Mouse (Mus musculus): ENCODE measurements around the gene C8g.

The C8g gene

GRCm38 (mm10) chr2:25465816-25466635 is 35.5 kb downstream of the C8g start:
- DNase-seq = peak; percentile 73

GRCm38 (mm10) chr2:25465256-25465655 is 36.3 kb downstream of the C8g start:
- no peak for DNase-seq

DNA sequence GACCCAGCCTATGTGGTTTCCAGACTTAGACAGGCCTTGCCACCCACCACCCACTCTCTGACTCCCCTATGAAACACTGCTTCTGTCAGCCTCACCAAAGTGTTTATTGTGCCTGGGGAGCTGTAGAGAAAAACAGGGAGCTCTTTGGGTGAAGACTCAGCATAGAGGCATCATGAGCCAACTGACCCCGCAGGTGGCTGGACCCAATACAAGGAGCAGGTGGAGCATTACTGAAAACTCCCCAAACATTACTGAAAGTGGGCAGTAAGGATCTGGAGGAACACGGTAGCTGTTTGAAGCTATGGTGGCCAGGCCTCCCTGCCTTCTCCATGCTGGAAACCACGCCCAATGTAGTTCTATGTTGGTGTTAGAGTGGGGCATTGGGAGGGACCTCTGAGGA is 37.9 kb downstream of the C8g start:
- DNase-seq = peak; percentile 78

- DNase-seq = peak; percentile 67
Measured at GRCm38 (mm10) chr2:25461407-25461806, 40.1 kb downstream of the C8g start.

DNA sequence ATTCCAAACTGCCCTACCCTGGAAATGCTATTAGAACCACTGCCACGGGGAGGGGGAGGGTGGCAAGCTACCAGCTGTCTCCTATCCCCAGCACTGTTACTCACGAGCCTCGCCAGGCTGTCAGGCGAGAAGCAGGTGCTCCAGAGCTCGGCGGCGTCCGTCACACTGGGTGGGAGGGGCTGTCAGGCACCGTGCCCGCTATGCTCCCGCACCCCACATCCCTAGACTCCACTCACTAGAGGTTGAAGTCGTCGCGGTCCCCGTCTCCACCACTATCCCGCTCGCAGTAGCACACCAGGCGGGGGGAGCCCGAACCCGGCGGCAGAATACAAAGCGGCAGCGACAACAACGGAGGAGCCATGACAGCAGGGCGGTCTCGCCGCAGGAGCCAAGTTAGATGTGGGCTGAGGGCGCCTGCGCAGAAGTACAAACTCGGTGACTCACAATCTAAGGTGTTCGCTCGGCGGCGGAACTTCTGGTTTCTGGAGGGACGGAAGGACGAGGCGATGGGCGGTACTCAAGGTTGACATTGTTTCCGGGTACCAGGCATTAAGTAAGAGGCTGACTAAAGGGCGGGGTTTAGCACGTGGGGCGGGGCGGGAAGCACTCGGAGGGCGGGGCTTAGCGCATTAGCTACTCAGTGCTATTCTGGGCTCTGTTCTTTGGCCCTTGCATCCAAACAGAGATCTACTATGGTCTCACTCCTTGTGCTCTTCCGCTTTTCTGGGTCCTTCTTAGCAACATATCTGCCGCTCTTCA is 40.8 kb downstream of the C8g start, which contains the start of gene Paxx:
Gene Paxx (minus strand): TSS at position 544 of the 759 bp plus-strand sequence.
- peak; percentile 97 for DNase-seq

GRCm38 (mm10) chr2:25460135-25460534 is 41.4 kb downstream of the C8g start:
- DNase-seq = peak; percentile 84

GRCm38 (mm10) chr2:25458911-25459310 is 42.6 kb downstream of the C8g start:
- DNase-seq = peak; percentile 73

DNA sequence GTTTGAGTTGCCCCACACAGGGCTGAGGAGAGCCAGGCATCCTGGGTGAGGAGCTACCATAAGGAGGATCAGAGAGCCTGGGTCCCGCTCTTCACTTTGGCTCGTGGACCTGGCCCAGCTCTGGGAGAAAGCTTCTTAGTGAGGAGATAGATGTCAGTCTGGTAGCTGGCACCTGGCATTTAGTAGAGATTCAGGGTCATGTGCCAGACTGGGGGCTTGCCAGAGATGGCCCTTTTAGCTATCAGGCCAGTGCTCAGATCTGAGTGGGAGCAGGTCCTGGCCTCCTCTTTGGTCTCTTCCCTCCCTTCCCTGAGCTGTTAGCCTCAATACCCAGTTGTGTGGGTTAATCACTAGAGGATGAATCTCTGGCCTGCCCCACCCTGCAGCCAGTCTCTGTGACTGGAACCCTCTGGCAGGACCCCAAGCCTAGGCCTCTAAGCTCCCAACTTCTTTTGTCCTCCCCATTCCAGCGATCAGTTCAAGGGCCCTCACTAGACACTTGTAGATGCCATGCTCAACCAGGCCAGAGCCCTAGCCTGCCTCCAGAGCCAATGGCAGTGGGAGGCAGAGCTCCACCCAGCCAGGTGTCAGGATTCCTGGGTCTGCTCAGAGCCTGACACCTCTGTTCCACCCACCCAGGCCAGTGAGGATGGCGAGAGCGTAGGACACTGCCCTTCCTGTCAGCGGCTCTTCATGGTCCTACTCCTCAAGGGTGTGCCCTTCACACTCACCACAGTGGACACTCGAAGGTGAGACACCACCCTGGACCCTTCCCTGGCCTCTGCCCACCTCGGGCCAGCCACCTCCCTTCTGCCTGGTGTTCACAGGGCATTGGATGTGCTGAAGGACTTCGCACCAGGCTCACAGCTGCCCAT is 44.3 kb downstream of the C8g start:
- DNase-seq = peak; percentile 74

GRCm38 (mm10) chr2:25456205-25456953 is 45.1 kb downstream of the C8g start, which contains the start of gene Clic3:
Gene Clic3, plus strand, starts transcription at chr2:25456838.
- DNase-seq = no peak

- no peak for DNase-seq
Measured at GRCm38 (mm10) chr2:25452951-25453350, 48.6 kb downstream of the C8g start.

- DNase-seq = no peak
Measured at GRCm38 (mm10) chr2:25450853-25451647, 50.5 kb downstream of the C8g start.
